Mouse (Mus musculus): Measurements from ENCODE around the gene Prrx2.

- no peak for TF ChIP-seq CTCF (IDR thresholded peaks at IDR 0.05; ENCODE audit: extremely low read depth, insufficient read length, insufficient replicate concordance, low read depth, low read length)
- TF ChIP-seq POLR2A (IDR thresholded peaks at IDR 0.05; ENCODE audit: low read depth, low read length) = no peak
Measured at GRCm38 (mm10) chr2:30796382-30796781, 38.4 kb upstream of the Prrx2 start.

Data from small intestine, adult 2 months (tissue).